Mouse (Mus musculus) embryo, embryonic 11.5 days (tissue): ENCODE data around the gene Cdh18.
"Not testable (repeated sequence)": the region's sequence is repeated elsewhere in the genome, so short reads cannot be mapped to it uniquely, and the experiment has no call there.

Experiments used
- DNase-seq: peaks from one replicate; pipeline ENCODE4 v3.0.0-alpha.2; 2012; ENCODE audit warnings: low read depth, low spot score

The Cdh18 gene

DNA sequence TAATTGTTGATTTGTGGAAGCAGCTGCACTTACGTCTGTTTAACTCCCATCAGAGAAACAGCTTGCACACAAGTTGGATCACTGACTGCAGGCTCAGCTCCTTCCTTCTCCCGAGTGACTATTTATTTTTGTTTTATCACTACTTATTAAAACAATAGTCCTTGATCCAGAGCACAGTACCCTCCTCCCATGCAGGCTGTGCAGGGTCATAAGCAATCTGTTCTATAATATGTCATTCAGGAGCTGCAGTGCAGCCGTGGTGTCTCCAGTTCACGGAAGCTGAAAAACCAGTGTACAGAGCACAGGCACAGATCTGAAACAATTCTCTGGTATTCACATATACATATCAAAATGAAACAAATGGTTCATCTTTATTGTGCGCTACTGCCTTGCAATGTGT lies 625.8 kb downstream of the Cdh18 start:
- no peak for DNase-seq

- no peak for DNase-seq
Observed at GRCm38 (mm10) chr15:23212068-23212467, 663.2 kb downstream of the Cdh18 start.

GRCm38 (mm10) chr15:23230616-23231015 lies 681.8 kb downstream of the Cdh18 start:
- no peak for DNase-seq

DNA sequence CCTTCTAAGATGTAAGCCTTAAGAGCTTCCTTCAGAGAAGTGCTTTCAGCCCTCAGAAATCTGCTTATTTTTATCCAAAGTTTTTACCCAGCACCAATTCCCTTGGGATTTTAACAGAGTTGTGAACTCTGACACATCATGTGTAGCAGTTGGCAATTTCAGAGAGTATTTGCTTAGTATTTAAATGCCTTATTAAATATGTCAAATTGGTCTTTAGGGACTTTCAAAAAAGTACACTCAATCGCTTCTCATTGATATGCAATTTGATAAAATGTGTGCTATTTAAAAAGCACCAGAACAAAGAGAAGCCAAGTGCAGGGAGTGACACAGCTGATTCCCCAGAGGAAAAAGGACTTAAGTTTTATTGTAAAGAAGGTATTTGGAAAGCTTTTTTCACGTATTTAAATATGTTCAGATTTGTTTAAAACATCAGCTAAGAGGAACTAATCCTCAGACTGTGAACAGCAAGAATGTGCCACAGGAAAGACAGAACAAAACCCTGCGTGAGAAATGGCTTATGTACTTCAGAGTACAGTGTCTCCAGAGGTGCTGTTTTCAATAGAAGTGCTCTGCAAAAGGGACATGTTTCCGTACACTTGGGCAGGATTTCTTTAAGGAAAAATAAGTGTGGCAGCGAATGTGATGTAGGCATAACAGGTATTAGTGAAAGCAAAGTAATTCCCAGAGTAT lies 709.1 kb downstream of the Cdh18 start:
- no peak for DNase-seq

GRCm38 (mm10) chr15:23278421-23278820 lies 729.6 kb downstream of the Cdh18 start:
- DNase-seq = no peak

DNA sequence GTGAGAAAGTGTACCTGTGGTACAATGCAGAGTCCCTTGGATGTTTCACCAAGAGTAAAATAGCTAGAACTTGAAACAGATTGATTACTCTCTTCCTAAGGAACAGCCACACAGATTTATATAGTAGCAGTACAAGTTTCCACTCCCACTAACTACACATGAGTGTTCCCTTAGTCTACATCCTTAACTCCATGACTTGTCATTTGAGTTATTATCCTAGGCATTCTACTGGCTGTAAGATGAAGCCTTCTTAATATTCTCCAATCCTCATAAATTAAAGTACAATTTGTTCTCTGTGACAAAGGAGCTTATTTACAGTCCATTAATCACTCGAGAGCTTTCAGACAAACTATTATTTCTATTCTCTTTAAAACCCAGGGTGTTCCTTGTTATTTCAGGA lies 756.2 kb downstream of the Cdh18 start:
- DNase-seq = no peak

DNA sequence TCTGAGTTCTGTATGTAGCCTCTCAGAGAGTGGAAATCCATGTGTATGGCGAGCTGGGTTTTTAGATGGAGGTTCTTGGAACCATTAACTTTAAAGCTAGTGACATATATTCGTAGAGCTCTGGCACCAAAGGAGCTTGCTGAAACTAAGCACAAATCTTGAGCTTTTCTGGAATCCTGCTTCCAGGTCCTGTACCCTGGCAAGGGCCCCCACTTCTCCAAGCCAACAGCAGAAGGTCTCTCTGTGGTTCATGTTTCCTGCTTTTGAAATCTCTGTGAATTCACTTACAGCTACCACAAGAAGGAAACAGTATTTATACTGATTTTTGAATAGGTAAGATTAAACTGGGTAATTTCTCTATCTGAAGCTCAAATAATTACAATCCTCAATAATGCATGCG lies 767.9 kb downstream of the Cdh18 start:
- DNase-seq = no peak

- DNase-seq = no peak
Observed at GRCm38 (mm10) chr15:23317409-23317808, 768.6 kb downstream of the Cdh18 start.

DNA sequence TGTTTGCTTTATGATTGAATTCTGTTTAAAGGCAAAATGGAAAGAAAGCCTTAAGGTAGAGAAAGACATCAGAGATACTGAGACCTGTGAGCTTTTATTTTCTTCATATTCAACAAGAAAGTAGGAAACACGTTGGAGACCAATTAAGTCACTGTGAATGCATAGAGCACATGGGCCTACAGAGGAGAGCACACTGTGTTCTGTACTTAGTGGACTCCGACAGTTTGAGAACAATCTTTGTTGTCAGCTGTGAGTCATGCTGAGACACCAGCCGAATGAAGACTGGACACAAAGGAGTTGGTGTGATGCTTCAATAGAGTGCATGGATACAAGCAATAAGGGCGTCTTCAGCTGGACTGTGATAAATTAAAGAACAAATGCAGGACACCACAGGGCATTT lies 791.5 kb downstream of the Cdh18 start:
- not testable (repeated sequence) for DNase-seq

DNA sequence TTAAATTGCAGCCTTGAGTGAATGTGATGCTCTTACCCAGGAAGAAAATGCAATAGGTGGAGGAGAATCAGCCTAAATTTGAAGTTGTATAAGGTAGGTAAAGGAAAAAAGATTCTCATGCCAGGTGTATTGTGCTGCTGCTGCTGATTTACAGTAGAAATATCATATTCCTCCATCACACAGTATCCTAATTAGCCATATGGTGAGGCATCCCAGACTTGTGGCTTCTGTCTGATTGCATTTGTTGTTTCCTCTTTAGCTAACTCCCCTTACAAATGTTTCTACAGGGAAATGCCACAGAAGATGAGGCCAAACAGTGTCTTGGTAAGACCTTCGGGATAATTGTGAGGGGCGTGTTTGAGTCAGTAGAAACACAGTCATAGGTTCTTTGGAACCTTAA lies 802.3 kb downstream of the Cdh18 start:
- DNase-seq = no peak

DNA sequence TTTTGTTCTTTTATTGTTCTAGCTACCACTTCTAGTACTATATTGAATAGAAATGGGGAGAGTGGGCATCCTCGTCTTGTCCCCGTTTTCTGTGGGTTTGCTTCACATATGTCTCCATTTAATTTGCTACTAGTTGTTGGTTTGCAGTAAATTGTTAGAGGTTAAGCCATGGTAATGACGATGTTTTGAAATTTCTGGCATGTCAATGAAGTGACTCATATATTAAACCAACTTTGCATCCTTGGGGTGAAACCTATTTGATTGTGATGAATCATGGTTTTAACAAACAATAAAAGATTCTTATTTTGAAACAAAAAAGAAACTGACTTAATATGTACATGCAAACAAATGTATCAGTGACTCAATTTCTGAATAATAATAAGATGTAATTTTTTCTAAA lies 817.5 kb downstream of the Cdh18 start:
- DNase-seq = no peak

DNA sequence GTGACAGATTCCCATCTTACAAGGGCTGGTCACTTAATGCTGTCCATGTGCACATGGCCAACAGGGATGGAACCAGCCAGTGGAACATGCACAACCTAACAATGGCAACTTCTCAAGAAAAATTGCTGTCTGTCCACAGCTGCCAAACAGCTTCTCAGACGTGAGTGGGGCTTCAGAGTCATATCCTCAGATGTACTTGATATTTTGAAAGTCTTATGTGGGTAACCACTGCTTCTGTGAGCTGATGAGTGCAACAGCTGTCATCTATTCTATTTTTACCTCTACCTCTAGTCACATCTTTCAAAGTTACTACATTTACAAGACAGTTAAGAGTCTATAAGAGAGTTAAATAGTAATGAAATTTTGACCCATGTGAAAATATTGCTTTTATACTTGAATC lies 818.9 kb downstream of the Cdh18 start:
- no peak for DNase-seq

DNA sequence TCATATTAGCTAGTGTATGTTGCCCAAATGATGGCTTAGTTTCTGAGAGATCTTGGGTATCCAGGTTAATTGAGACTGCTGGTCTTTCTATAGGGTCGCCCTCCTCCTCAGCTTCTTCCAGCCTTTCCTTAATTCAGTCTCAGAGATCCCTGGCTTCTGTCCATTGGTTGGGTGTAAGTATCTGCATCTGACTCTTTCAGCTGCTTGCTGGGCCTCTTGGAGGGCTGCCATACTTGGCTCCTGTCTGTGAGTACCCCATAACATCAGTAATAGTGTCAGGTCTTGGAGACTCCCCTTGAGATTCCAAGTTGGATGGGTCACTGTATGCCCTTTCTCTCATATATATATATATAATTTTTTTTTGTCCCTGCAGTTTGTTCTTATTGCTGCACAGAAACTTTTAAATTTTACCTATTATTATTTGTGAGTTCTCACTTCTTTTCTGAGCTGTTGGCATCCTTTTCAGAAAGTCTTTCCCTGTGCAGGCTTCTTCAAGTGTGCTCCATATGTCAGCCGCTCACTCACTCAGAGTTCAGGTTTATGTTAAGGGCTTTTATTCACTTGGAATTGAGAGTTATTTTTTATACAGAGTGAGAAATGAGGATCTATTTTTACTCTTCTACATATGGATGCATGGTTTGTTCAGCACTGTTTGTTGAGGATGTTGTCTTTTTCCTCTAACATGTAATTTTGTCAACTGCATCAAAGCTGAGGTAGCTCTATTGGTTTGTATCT lies 829.4 kb downstream of the Cdh18 start:
- DNase-seq = no peak

DNA sequence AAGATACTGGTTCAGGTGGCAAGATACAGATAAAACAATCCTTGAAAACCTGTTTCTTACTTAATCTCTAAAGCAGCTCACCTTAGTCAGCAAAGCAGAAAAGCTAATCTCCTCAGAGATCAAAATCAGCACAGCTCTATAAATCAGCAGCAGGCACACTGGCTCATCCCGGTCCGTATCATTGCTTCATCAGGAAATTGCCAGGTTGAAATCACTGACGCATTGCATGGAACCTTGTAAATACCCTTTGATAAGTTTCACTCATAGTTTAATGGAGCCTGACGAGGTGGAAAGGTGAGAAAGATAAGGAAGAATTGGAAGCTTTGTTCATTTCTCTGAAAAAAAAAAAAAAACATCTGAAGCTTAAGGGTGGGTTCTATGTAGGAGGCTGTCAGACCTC lies 837.0 kb downstream of the Cdh18 start:
- no peak for DNase-seq

DNA sequence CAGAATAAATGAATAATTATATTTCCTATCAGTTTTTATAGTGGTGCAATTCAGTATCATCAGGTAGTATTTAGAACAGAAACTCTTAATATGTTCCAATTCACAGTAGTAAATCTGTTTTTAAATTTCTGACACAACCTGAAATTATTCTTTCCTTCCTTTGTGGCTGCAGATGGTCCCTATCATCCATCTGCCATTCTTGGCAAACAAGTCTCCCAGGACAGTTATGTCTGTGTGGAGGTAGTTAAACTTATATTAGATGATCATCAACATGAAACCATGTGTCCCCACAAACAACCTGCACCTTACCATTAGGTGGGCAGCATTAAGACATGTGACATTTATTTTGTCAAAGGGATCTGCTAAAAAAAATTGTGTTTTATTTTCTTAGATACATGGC lies 847.8 kb downstream of the Cdh18 start:
- no peak for DNase-seq

DNA sequence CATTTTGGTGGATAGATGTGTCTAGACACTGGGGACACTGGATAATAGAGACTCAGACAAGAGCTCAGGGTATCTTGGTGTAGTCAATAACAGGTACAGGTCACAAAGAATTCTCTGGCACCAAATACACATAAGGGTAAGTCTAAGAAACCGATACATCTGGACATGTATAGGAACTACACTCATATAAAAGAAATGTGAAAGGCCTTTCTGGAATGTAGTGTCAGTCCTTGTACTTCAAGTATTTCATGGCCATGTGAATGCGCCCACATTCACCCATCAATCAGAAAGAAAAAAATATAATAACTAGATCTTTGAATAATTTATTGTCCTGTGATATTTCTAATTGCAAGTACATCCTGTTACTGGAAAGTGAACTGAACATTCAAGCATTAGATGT lies 855.0 kb downstream of the Cdh18 start:
- no peak for DNase-seq

DNA sequence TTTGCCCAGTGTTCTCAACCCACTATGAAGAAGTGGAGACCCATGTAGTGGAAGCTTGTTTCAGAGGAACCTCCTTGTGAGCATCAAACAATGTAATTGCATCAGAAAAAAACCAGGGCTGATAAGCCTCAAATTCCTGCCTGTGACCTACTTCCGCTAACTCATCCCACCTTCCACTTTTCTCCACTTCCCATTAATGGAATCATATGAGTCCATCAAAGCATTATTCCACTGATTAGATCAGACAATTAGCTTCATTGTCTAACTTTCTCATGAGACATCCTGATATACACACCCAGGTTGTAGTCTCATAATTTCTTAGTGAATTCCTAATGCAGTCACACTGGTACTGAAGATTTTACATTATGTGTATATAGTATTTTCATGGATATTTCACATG lies 859.4 kb downstream of the Cdh18 start:
- no peak for DNase-seq

DNA sequence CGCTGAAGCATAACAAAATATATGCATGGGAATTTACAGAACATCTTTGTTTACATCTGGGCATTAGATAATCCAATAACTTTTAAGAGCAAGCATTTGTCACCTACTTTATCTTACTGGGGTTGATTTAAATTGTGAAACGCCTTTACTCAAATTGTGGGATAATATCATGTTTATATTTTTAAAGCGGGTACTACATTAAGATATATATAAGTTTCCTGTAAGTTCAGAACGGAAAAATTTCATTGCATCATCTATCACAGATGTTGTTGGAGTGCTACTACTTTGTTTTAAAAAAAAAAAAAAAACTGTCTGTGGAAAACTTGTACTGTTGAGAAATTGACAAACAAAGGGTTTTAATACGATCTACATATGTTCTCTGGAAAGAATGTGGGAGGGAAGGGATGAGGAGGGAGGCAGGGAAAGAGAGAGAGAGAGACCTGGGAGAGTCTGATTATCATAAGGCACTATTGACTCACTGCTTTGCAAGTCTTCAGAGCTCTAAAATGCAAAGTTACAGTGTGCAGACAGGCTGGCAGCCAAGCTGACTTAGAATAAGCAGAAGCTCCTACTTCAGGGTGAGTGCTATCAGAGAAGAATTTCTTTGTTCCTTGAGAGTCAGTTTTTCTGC lies 867.7 kb downstream of the Cdh18 start:
- DNase-seq = no peak

DNA sequence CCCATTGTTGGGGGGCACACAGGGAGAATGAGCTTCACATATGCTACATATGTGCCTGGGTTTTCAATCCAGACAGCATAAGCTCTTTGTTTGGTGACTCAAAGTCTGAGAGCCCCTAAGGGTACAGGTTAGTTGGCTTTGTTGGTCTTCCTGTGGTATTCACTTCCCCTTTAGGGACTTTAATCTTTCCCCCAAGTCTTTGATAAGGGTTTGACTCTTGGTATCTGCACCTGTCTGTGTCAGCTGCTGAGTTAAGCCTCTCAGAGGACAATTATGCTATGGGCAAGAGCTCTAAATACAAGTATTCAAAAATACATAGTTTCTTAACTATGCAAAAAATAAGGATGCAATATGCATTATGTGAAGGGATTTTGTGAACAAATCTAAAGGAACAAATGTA lies 869.3 kb downstream of the Cdh18 start:
- DNase-seq = no peak

- no peak for DNase-seq
Observed at GRCm38 (mm10) chr15:23420010-23420409, 871.2 kb downstream of the Cdh18 start.

GRCm38 (mm10) chr15:23430021-23430420 lies 881.2 kb downstream of the Cdh18 start:
- DNase-seq = no peak

- DNase-seq = no peak
Observed at GRCm38 (mm10) chr15:23448542-23448941, 899.7 kb downstream of the Cdh18 start.

- peak; percentile 11 for DNase-seq
Observed at GRCm38 (mm10) chr15:23452098-23452625, 903.3 kb downstream of the Cdh18 start.
